In the genomic region with DNA sequence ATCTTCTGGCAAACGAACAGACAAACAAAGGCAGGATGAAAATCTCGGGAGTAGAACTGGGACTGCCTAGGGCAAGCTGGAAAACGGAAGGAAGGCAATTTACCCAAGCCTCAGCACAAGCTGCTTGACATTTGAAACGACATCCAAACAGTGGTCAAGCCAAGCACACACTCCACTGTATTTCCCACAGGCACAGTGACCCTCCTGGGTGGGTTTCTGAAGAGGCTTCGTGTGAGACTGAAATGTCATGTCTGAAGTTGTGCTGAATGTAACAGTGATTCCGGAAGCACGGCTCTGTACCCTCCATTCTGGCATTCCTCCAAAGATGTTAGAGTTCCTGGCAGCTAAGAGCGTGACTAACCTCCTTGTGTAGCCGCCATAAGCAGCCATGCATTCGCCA, we compare ENCODE assay signal across 10 mouse cellular contexts. TPM values are rescaled to one million over a fixed set of nuclear protein-coding genes. Genes with fewer than 3 reads are reported as not detected.
DNase-seq lines count a peak whose midpoint lies in the region; ATAC-seq and TF ChIP-seq lines count a peak whose summit lies in the region.
"Had no signal": no experiment of that assay in that cellular context is flagged by ENCODE, and none has a peak within 500 bp of the region (broad histone marks: within the 10 kb centered on the region; RNA-seq: fewer than 3 reads in every experiment).

No protein-coding gene starts in this region.

- no peak overlapping the region for H3K4me2 ChIP-seq in limb, embryonic 14.5 days (replicated peaks; ENCODE audit: low read depth, low read length, severe bottlenecking)
- H3K4me2 ChIP-seq in kidney, postnatal 0 days (ENCODE audit: low read length) = no peak overlapping the region

- TF ChIP-seq POLR2A in limb, embryonic 14.5 days (IDR thresholded peaks at IDR 0.05; ENCODE audit: borderline replicate concordance, extremely low read depth, insufficient read depth, insufficient read length) = no peak

- H3K9me3 ChIP-seq in limb, embryonic 14.5 days (ENCODE audit: control insufficient read depth, low read length) = no peaks in the 10 kb centered on the region
- no peaks in the 10 kb centered on the region for H3K9me3 ChIP-seq in limb, embryonic 10.5 days (replicated peaks)
- H3K9me3 ChIP-seq in kidney, postnatal 0 days (replicated peaks; ENCODE audit: low read length) = no peaks in the 10 kb centered on the region
- H3K9me3 ChIP-seq: G1E had no signal

- no peaks in the 10 kb centered on the region for H3K4me1 ChIP-seq in limb, embryonic 14.5 days (ENCODE audit: control insufficient read depth, insufficient read depth, low read length)
- no peaks in the 10 kb centered on the region for H3K4me1 ChIP-seq in limb, embryonic 10.5 days
- H3K4me1 ChIP-seq in kidney, postnatal 0 days (replicated peaks; ENCODE audit: insufficient read depth, low read length) = no peaks in the 10 kb centered on the region

- H3K36me3 ChIP-seq in limb, embryonic 14.5 days (ENCODE audit: control insufficient read depth, insufficient read depth, low read length) = no peaks in the 10 kb centered on the region
- no peaks in the 10 kb centered on the region for H3K36me3 ChIP-seq in limb, embryonic 10.5 days
- H3K36me3 ChIP-seq in kidney, postnatal 0 days (ENCODE audit: insufficient read depth, low read length) = no peaks in the 10 kb centered on the region
- H3K36me3 ChIP-seq: G1E had no signal

- no peaks in the 10 kb centered on the region for H3K27me3 ChIP-seq in limb, embryonic 14.5 days (ENCODE audit: control insufficient read depth, insufficient read depth, low read length)
- no peaks in the 10 kb centered on the region for H3K27me3 ChIP-seq in limb, embryonic 10.5 days (ENCODE audit: low read depth, poor library complexity, severe bottlenecking)
- H3K27me3 ChIP-seq in kidney, postnatal 0 days (ENCODE audit: insufficient read depth, low read length) = no peaks in the 10 kb centered on the region

- WGBS in limb, embryonic 14.5 days = 70% methylated on average over 10 of the region's 10 CpGs
- WGBS in limb, embryonic 10.5 days = 86% methylated on average over 10 of the region's 10 CpGs
- WGBS in kidney, postnatal 0 days = 37% methylated on average over 10 of the region's 10 CpGs

- H3K4me3 ChIP-seq in gastrocnemius, adult 2 months = 0 out of 2 replicates have a peak overlapping the region, but pooled peaks have one; percentile 6
- H3K4me3 ChIP-seq in limb, embryonic 14.5 days (replicated peaks; ENCODE audit: low read length) = no peak overlapping the region
- H3K4me3 ChIP-seq in limb, embryonic 10.5 days = no peak overlapping the region
- no peak overlapping the region for H3K4me3 ChIP-seq in kidney, postnatal 0 days (replicated peaks; ENCODE audit: low read depth, low read length)

- no peak overlapping the region for H3K9ac ChIP-seq in limb, embryonic 14.5 days (ENCODE audit: low read depth, low read length, severe bottlenecking)
- H3K9ac ChIP-seq in kidney, postnatal 0 days (ENCODE audit: low read depth, low read length) = no peak overlapping the region

- no peak for TF ChIP-seq CTCF in gastrocnemius, adult 2 months (IDR thresholded peaks at IDR 0.05)
- TF ChIP-seq CTCF in kidney, postnatal 0 days (IDR thresholded peaks at IDR 0.05; ENCODE audit: low read depth) = no peak

- ATAC-seq in limb, embryonic 14.5 days (ENCODE audit: low FRiP score, low read depth) = peak; percentile 53; the same call in 1 of the 2 replicates
- ATAC-seq in kidney, postnatal 0 days (replicated peaks; ENCODE audit: low FRiP score, low read depth) = peak; percentile 78

- no peak for DNase-seq in gastrocnemius, adult 2 months
- DNase-seq in gastrocnemius, postnatal 36 days = no peak
- DNase-seq in limb, embryonic 14.5 days (ENCODE audit: low spot score) = peak; percentile 57
- no peak for DNase-seq in limb, embryonic 10.5 days (ENCODE audit: low spot score)
- peak; percentile 59 for DNase-seq in brain, adult 2 months (ENCODE audit: low read depth, low spot score)
- DNase-seq in kidney, postnatal 0 days (ENCODE audit: low spot score) = peak; percentile 45
- no peak for DNase-seq in right cerebral cortex, postnatal 25 days
- DNase-seq in yolk sac, embryonic 10.5 days (ENCODE audit: low spot score) = no peak

- no peak overlapping the region for H3K27ac ChIP-seq in gastrocnemius, adult 2 months
- H3K27ac ChIP-seq in limb, embryonic 14.5 days (replicated peaks; ENCODE audit: low read depth, low read length) = 0 out of 2 replicates have a peak overlapping the region, but pooled peaks have one; percentile 38
- no peak overlapping the region for H3K27ac ChIP-seq in limb, embryonic 10.5 days
- H3K27ac ChIP-seq in kidney, postnatal 0 days = no peak overlapping the region

- intact Hi-C loops in gastrocnemius, adult 2 months (cut with DNase I) = no loop called here
- intact Hi-C loops in gastrocnemius, postnatal 36 days (cut with DNase I) = no loop called here

RNA-seq across cellular contexts. Expression of gene Gm5105, which starts 28.5 kb away (rescaled TPM):
- total RNA-seq in gastrocnemius, adult 2 months (2021) = 1 to 10 TPM; 1.3 to 1.8 TPM
- 1 to 10 TPM; 1.3 to 1.9 TPM for total RNA-seq in gastrocnemius, postnatal 36 days (2021)
- 0.20 and 0.21 TPM in 2 replicates for polyA plus RNA-seq in limb, embryonic 14.5 days (2012; rRNA removed)
- polyA plus RNA-seq in limb, embryonic 14.5 days (2014; fragmentation: Nextera tagmentation; extraction: Ambion mirVana) = 0.15 and 0.19 TPM in 2 replicates
- not detected in 2 replicates for polyA plus RNA-seq in limb, embryonic 10.5 days (2016; fragmentation: Nextera tagmentation; extraction: Ambion mirVana)
- polyA plus RNA-seq in kidney, postnatal 0 days (2015; fragmentation: Nextera tagmentation; extraction: Ambion mirVana) = 0.08 and 0.14 TPM in 2 replicates
- total RNA-seq: left cerebral cortex, postnatal 14 days had no signal
- polyA plus RNA-seq: G1E had no signal

RNA-seq across cellular contexts. Expression of gene 1110002E22Rik, which starts 30.9 kb away (rescaled TPM):
- total RNA-seq in gastrocnemius, adult 2 months (2021) = 100 to 1,000 TPM; 120 to 128 TPM
- total RNA-seq in gastrocnemius, postnatal 36 days (2021) = 100 to 1,000 TPM; 112 to 114 TPM
- 3.2 TPM in 2 replicates for polyA plus RNA-seq in limb, embryonic 14.5 days (2012; rRNA removed)
- 2.8 and 4.0 TPM in 2 replicates for polyA plus RNA-seq in limb, embryonic 14.5 days (2014; fragmentation: Nextera tagmentation; extraction: Ambion mirVana)
- polyA plus RNA-seq in limb, embryonic 10.5 days (2016; fragmentation: Nextera tagmentation; extraction: Ambion mirVana) = 0.06 and 0.15 TPM in 2 replicates
- polyA plus RNA-seq in kidney, postnatal 0 days (2015; fragmentation: Nextera tagmentation; extraction: Ambion mirVana) = 0.13 and 0.18 TPM in 2 replicates

RNA-seq across cellular contexts. Expression of gene Trmt10a, which starts 47.5 kb away (rescaled TPM):
- total RNA-seq in gastrocnemius, adult 2 months (2021) = 1 to 10 TPM; 1.6 to 2.1 TPM
- total RNA-seq in gastrocnemius, postnatal 36 days (2021) = 1 to 10 TPM; 1.9 to 2.1 TPM
- 6.4 and 9.7 TPM in 2 replicates for polyA plus RNA-seq in limb, embryonic 14.5 days (2012; rRNA removed)
- polyA plus RNA-seq in limb, embryonic 14.5 days (2014; fragmentation: Nextera tagmentation; extraction: Ambion mirVana) = 11.3 and 12.8 TPM in 2 replicates
- polyA plus RNA-seq in limb, embryonic 10.5 days (2016; fragmentation: Nextera tagmentation; extraction: Ambion mirVana) = 16.0 and 17.1 TPM in 2 replicates
- 9.5 and 13.2 TPM in 2 replicates for polyA plus RNA-seq in kidney, postnatal 0 days (2015; fragmentation: Nextera tagmentation; extraction: Ambion mirVana)

RNA-seq across cellular contexts. Expression of gene Mttp, which starts 49.0 kb away (rescaled TPM):
- total RNA-seq in gastrocnemius, adult 2 months (2021) = 1 to 10 TPM; 1.0 to 2.0 TPM
- 1 to 10 TPM; 1.2 to 1.5 TPM for total RNA-seq in gastrocnemius, postnatal 36 days (2021)
- 4.0 and 4.9 TPM in 2 replicates for polyA plus RNA-seq in limb, embryonic 14.5 days (2012; rRNA removed)
- 6.7 and 6.9 TPM in 2 replicates for polyA plus RNA-seq in limb, embryonic 14.5 days (2014; fragmentation: Nextera tagmentation; extraction: Ambion mirVana)
- polyA plus RNA-seq in limb, embryonic 10.5 days (2016; fragmentation: Nextera tagmentation; extraction: Ambion mirVana) = 7.5 and 8.9 TPM in 2 replicates
- polyA plus RNA-seq in kidney, postnatal 0 days (2015; fragmentation: Nextera tagmentation; extraction: Ambion mirVana) = 6.9 and 7.0 TPM in 2 replicates

Comparison
In these comparisons a context has a peak if more than half of its experiments do, and no peak if none do; other contexts are left out.
1. DNase-seq: peak in limb, embryonic 14.5 days (single experiment), brain, adult 2 months (single experiment) and kidney, postnatal 0 days (single experiment); none in gastrocnemius, adult 2 months (single experiment), gastrocnemius, postnatal 36 days (0 of 2), limb, embryonic 10.5 days (single experiment), right cerebral cortex, postnatal 25 days (single experiment) and yolk sac, embryonic 10.5 days (single experiment).